Mouse (Mus musculus): Measurements from ENCODE around the gene Bbs10.

The Bbs10 gene

GRCm38 (mm10) chr10:111320579-111320978, 22.1 kb downstream of the Bbs10 start:
- no peak for DNase-seq (ENCODE audit: low spot score in 2 of 2)

- no peak for DNase-seq (ENCODE audit: low spot score in 2 of 2)
Observed at GRCm38 (mm10) chr10:111327957-111328356, 29.5 kb downstream of the Bbs10 start.

- DNase-seq (ENCODE audit: low spot score in 2 of 2): no peak
Observed at GRCm38 (mm10) chr10:111329326-111329725, 30.8 kb downstream of the Bbs10 start.

- no peak for DNase-seq (ENCODE audit: low spot score in 2 of 2)
Observed at GRCm38 (mm10) chr10:111334902-111335301, 36.4 kb downstream of the Bbs10 start.

- DNase-seq (ENCODE audit: low spot score in 2 of 2): no peak
Observed at GRCm38 (mm10) chr10:111335517-111336352, 37.3 kb downstream of the Bbs10 start.

- no peak for DNase-seq (ENCODE audit: low spot score in 2 of 2)
Observed at GRCm38 (mm10) chr10:111336353-111336713, 37.9 kb downstream of the Bbs10 start.

- DNase-seq (ENCODE audit: low spot score in 2 of 2): no peak
Observed at GRCm38 (mm10) chr10:111339296-111339695, 40.8 kb downstream of the Bbs10 start.

GRCm38 (mm10) chr10:111341761-111342160, 43.3 kb downstream of the Bbs10 start:
- no peak for DNase-seq (ENCODE audit: low spot score in 2 of 2)

GRCm38 (mm10) chr10:111343555-111343954, 45.1 kb downstream of the Bbs10 start:
- DNase-seq (ENCODE audit: low spot score in 2 of 2): no peak

GRCm38 (mm10) chr10:111348263-111348662, 49.8 kb downstream of the Bbs10 start:
- no peak for DNase-seq (ENCODE audit: low spot score in 2 of 2)
